Mouse (Mus musculus): ENCODE measurements at regions not wholly inside any gene's neighbourhood (a gene's known extent, or its start where the extent isn't known, plus 50 kb on each side); places are given as distances from the start of the nearest gene placed in this dataset.

GRCm38 (mm10) chr5:133660351-133660750 lies 439.2 kb upstream of the Castor2 start:
- H3K27ac ChIP-seq (ENCODE audit: low read length) = no peak overlapping the region
- WGBS = 80% methylated on average over 11 of the region's 11 CpGs
- no peaks in the 10 kb centered on the region for H3K4me1 ChIP-seq (ENCODE audit: control insufficient read depth, insufficient read depth, low read length)
- no peaks in the 10 kb centered on the region for H3K9me3 ChIP-seq (replicated peaks; ENCODE audit: control insufficient read depth, low read length)
- no peak overlapping the region for H3K4me3 ChIP-seq (ENCODE audit: low read length)
- no peaks in the 10 kb centered on the region for H3K36me3 ChIP-seq (ENCODE audit: control insufficient read depth, insufficient read depth)
- H3K27me3 ChIP-seq (ENCODE audit: control insufficient read depth, insufficient read depth, low read length) = no peaks in the 10 kb centered on the region
- no peak for ATAC-seq (replicated peaks; ENCODE audit: extremely low read depth, insufficient read depth, low FRiP score)
- H3K9ac ChIP-seq (ENCODE audit: low read length) = no peak overlapping the region
- no peak overlapping the region for H3K4me2 ChIP-seq (ENCODE audit: low read depth, low read length)

DNA sequence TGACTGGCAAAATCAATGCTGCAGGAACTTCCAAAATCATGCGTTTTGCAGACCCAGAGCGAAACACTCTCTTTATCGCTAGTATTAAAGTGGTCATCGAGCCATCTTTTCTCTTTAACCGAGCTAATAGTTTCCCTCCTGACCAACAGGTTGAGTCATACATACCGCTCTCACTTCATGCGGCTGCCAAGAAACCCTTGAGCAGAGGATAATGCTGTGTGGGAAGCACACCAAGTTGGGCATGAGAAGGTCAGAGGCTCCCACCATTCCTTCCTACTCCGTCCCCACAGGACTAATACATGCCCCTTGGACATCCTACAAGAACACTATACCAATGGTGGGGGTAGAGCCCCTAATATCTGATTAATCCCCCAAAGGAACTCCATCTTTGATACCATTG lies 442.7 kb upstream of the Castor2 start:
- Histone ChIP-seq H3K27me3 (ENCODE audit: control insufficient read depth, insufficient read depth, low read length) (no peaks in the 10 kb centered on the region), H3K4me2 (ENCODE audit: low read depth, low read length) (no peak overlapping the region), H3K9ac (ENCODE audit: low read length) (no peak overlapping the region), H3K4me3 (ENCODE audit: low read length) (no peak overlapping the region), H3K4me1 (ENCODE audit: control insufficient read depth, insufficient read depth, low read length) (no peaks in the 10 kb centered on the region), H3K9me3 (replicated peaks; ENCODE audit: control insufficient read depth, low read length) (peaks cover 3% of the 10 kb centered on the region; the same call in 1 of the 2 replicates), H3K36me3 (ENCODE audit: control insufficient read depth, insufficient read depth) (no peaks in the 10 kb centered on the region), H3K27ac (ENCODE audit: low read length) (no peak overlapping the region)
- no peak for ATAC-seq (replicated peaks; ENCODE audit: extremely low read depth, insufficient read depth, low FRiP score)
- 74% methylated on average over 8 of the region's 8 CpGs for WGBS

DNA sequence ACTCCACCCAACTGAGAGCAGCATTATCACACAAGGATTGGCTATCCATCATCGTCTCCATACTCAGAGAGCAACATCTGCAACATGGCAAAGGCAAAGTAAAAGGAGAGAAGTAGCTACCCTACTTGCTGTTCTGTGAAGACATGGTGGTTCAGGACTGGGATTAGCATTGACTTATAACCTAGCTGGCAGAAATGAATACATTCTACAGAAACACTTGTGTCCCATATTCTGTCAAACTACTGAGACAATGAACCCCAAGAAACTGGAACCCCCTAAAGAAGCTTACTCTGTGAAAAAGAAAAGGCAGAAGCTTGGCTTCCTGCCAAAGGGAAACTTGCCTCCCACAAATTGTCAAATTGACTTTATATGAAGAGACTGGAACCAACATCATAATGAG lies 446.1 kb upstream of the Castor2 start:
- ATAC-seq (replicated peaks; ENCODE audit: extremely low read depth, insufficient read depth, low FRiP score) = no peak
- WGBS = 64% methylated on average over 1 of the region's 1 CpGs
- H3K4me3 ChIP-seq (ENCODE audit: low read length) = no peak overlapping the region

DNA sequence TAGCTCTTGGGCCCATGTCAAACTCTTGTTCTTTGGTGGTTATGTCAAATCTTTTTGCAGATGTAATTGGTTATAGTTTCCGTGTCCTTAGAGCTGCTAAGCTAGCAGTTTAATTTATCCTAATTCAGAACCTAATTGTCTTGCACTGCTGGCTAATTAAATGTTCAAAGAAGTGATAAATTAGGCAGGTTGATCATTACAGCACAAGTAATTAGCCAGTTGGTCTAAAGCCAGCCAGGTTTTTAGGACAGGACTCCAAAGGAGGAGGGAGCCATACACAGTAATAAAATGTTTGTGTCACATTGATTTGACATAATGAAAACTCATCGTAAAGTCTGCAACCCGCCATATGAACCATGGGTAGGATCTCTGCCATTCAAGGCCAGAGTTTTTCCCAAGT lies 449.3 kb upstream of the Castor2 start:
- Histone ChIP-seq H3K4me1 (ENCODE audit: control insufficient read depth, insufficient read depth, low read length) (no peaks in the 10 kb centered on the region), H3K9ac (ENCODE audit: low read length) (no peak overlapping the region), H3K27ac (ENCODE audit: low read length) (no peak overlapping the region), H3K9me3 (replicated peaks; ENCODE audit: control insufficient read depth, low read length) (peaks cover 3% of the 10 kb centered on the region; the same call in 1 of the 2 replicates), H3K36me3 (ENCODE audit: control insufficient read depth, insufficient read depth) (no peaks in the 10 kb centered on the region), H3K4me3 (ENCODE audit: low read length) (no peak overlapping the region), H3K27me3 (ENCODE audit: control insufficient read depth, insufficient read depth, low read length) (no peaks in the 10 kb centered on the region), H3K4me2 (ENCODE audit: low read depth, low read length) (no peak overlapping the region)
- WGBS = 88% methylated on average over 3 of the region's 3 CpGs
- no peak for ATAC-seq (replicated peaks; ENCODE audit: extremely low read depth, insufficient read depth, low FRiP score)

More for the DNA sequence above, 446.1 kb upstream of the Castor2 start:
- Histone ChIP-seq H3K4me1 (ENCODE audit: control insufficient read depth, insufficient read depth, low read length) (no peaks in the 10 kb centered on the region), H3K9me3 (replicated peaks; ENCODE audit: control insufficient read depth, low read length) (peaks cover 3% of the 10 kb centered on the region; the same call in 1 of the 2 replicates), H3K4me2 (ENCODE audit: low read depth, low read length) (no peak overlapping the region), H3K36me3 (ENCODE audit: control insufficient read depth, insufficient read depth) (no peaks in the 10 kb centered on the region), H3K9ac (ENCODE audit: low read length) (no peak overlapping the region), H3K27ac (ENCODE audit: low read length) (no peak overlapping the region), H3K27me3 (ENCODE audit: control insufficient read depth, insufficient read depth, low read length) (no peaks in the 10 kb centered on the region)

DNA sequence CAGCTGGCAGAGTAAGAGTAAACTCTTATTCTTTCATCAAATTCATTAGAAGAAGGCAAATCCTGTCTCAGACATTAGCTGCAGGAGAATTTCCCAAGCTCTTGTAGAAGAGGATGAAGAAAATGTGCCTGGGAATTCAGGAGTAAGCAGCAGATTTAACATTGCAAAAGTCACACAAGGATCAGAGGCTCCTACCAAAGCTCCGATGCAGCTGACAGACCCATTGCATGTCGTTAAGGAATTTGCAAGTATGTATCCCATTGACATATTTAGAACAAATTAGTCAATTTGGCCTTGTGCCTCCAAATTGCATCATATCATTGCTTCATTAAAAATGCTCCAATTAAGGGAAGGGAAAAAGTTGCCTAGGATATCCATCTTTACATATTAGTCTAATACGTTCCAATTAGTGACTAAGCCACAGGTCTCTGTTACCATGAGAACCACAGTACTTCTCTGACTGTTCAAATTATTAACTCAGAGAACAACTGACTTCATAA lies 453.8 kb upstream of the Castor2 start:
- no peak overlapping the region for H3K4me2 ChIP-seq (ENCODE audit: low read depth, low read length)
- no peaks in the 10 kb centered on the region; the same call in 1 of the 2 replicates for H3K9me3 ChIP-seq (replicated peaks; ENCODE audit: control insufficient read depth, low read length)
- no peaks in the 10 kb centered on the region for H3K36me3 ChIP-seq (ENCODE audit: control insufficient read depth, insufficient read depth)

DNA sequence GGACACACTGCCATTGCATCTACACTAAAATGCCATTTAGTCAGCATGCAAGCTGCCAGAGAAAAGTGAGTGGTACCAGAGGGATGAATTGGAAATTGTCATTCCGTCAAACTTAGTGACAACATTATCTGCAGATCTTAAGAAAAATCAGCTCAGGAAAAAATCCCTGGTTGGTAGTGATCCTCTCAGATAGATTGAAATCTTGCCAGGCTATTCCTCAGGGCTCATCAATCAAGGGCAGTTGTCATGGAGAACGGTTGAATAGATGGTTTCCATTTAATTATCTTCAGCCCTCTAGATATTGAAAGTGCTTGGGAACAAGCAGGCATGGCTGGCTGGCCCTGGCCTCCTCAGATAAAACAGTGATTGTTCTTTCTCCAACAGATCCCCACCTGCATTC lies 456.2 kb upstream of the Castor2 start:
- ATAC-seq (replicated peaks; ENCODE audit: extremely low read depth, insufficient read depth, low FRiP score) = no peak
- Histone ChIP-seq H3K27ac (ENCODE audit: low read length) (no peak overlapping the region), H3K4me2 (ENCODE audit: low read depth, low read length) (no peak overlapping the region), H3K4me3 (ENCODE audit: low read length) (no peak overlapping the region), H3K27me3 (ENCODE audit: control insufficient read depth, insufficient read depth, low read length) (no peaks in the 10 kb centered on the region), H3K4me1 (ENCODE audit: control insufficient read depth, insufficient read depth, low read length) (no peaks in the 10 kb centered on the region), H3K36me3 (ENCODE audit: control insufficient read depth, insufficient read depth) (no peaks in the 10 kb centered on the region), H3K9ac (ENCODE audit: low read length) (no peak overlapping the region), H3K9me3 (replicated peaks; ENCODE audit: control insufficient read depth, low read length) (no peaks in the 10 kb centered on the region; the same call in 1 of the 2 replicates)
- WGBS = 54% methylated on average over 2 of the region's 2 CpGs

More for the DNA sequence above, 453.8 kb upstream of the Castor2 start:
- Histone ChIP-seq H3K9ac (ENCODE audit: low read length) (no peak overlapping the region), H3K27me3 (ENCODE audit: control insufficient read depth, insufficient read depth, low read length) (no peaks in the 10 kb centered on the region), H3K27ac (ENCODE audit: low read length) (no peak overlapping the region), H3K4me3 (ENCODE audit: low read length) (no peak overlapping the region), H3K4me1 (ENCODE audit: control insufficient read depth, insufficient read depth, low read length) (no peaks in the 10 kb centered on the region)
- no peak for ATAC-seq (replicated peaks; ENCODE audit: extremely low read depth, insufficient read depth, low FRiP score)
- WGBS = 81% methylated on average over 3 of the region's 3 CpGs

DNA sequence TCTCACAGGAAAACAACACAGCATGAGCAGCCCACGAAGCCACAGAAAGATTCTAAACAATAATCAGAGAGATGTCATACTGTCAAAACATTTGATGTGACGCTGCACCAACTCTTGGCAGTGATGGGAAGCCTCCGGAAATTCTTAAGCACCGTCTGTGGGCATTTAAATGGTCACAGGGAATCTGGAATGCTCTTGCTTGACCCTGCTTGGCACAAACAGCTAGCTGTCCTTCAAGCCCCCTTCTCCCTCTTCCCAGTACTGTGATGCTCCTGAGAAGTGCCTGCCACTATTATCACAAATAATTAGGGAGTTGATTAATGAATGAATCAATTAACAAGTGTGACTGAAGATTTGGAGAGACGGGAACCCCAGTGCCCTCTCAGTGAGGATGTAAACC lies 465.0 kb upstream of the Castor2 start:
- no peaks in the 10 kb centered on the region for H3K27me3 ChIP-seq (ENCODE audit: control insufficient read depth, insufficient read depth, low read length)
- no peak overlapping the region for H3K4me2 ChIP-seq (ENCODE audit: low read depth, low read length)
- H3K4me3 ChIP-seq (ENCODE audit: low read length) = no peak overlapping the region
- WGBS = 43% methylated on average over 5 of the region's 5 CpGs
- no peak overlapping the region for H3K9ac ChIP-seq (ENCODE audit: low read length)
- H3K27ac ChIP-seq (ENCODE audit: low read length) = no peak overlapping the region
- H3K4me1 ChIP-seq (ENCODE audit: control insufficient read depth, insufficient read depth, low read length) = no peaks in the 10 kb centered on the region
- no peaks in the 10 kb centered on the region for H3K9me3 ChIP-seq (replicated peaks; ENCODE audit: control insufficient read depth, low read length)
- no peak for ATAC-seq (replicated peaks; ENCODE audit: extremely low read depth, insufficient read depth, low FRiP score)
- H3K36me3 ChIP-seq (ENCODE audit: control insufficient read depth, insufficient read depth) = no peaks in the 10 kb centered on the region

DNA sequence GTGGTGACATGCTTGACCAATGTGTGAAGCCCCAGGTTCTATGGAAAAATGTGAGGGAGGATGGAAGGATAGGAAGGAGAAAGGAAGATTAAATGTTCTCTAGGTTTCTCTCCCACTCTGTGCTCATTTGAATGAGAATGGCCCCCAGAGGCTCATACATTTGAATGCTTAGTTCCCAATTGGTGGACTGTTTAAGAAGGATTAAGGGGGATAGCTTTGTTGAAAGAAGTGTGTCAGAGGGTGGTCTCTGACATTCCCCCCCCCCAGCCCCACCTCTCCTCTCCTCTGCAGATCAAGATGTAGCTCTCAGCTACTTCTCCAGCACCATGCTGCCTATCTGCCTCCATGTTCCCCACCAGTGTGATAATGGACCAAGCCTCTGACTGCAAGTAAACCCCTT lies 467.7 kb upstream of the Castor2 start:
- ATAC-seq (replicated peaks; ENCODE audit: extremely low read depth, insufficient read depth, low FRiP score) = no peak
- H3K9ac ChIP-seq (ENCODE audit: low read length) = no peak overlapping the region
- no peaks in the 10 kb centered on the region for H3K4me1 ChIP-seq (ENCODE audit: control insufficient read depth, insufficient read depth, low read length)
- H3K4me3 ChIP-seq (ENCODE audit: low read length) = no peak overlapping the region
- no peak overlapping the region for H3K27ac ChIP-seq (ENCODE audit: low read length)
- H3K4me2 ChIP-seq (ENCODE audit: low read depth, low read length) = no peak overlapping the region
- no peaks in the 10 kb centered on the region for H3K36me3 ChIP-seq (ENCODE audit: control insufficient read depth, insufficient read depth)
- H3K9me3 ChIP-seq (replicated peaks; ENCODE audit: control insufficient read depth, low read length) = no peaks in the 10 kb centered on the region
- no peaks in the 10 kb centered on the region for H3K27me3 ChIP-seq (ENCODE audit: control insufficient read depth, insufficient read depth, low read length)

GRCm38 (mm10) chr5:133619347-133619746 lies 480.2 kb upstream of the Castor2 start:
- H3K36me3 ChIP-seq (ENCODE audit: control insufficient read depth, insufficient read depth) = no peaks in the 10 kb centered on the region
- H3K4me3 ChIP-seq (ENCODE audit: low read length) = no peak overlapping the region
- no peaks in the 10 kb centered on the region for H3K9me3 ChIP-seq (replicated peaks; ENCODE audit: control insufficient read depth, low read length)
- no peak overlapping the region for H3K27ac ChIP-seq (ENCODE audit: low read length)
- no peak overlapping the region for H3K9ac ChIP-seq (ENCODE audit: low read length)
- no peaks in the 10 kb centered on the region for H3K27me3 ChIP-seq (ENCODE audit: control insufficient read depth, insufficient read depth, low read length)
- ATAC-seq (replicated peaks; ENCODE audit: extremely low read depth, insufficient read depth, low FRiP score) = no peak
- H3K4me1 ChIP-seq (ENCODE audit: control insufficient read depth, insufficient read depth, low read length) = no peaks in the 10 kb centered on the region
- WGBS = 64% methylated on average over 8 of the region's 8 CpGs
- no peak overlapping the region for H3K4me2 ChIP-seq (ENCODE audit: low read depth, low read length)

Measured in heart, embryonic 16.5 days (tissue).